Mouse (Mus musculus): Measurements from ENCODE around the gene Fam111a.

- TF ChIP-seq CTCF (IDR thresholded peaks at IDR 0.05; ENCODE audit: borderline replicate concordance, insufficient read depth, low read depth, low read length), result no peak
- no peak for TF ChIP-seq POLR2A (IDR thresholded peaks at IDR 0.05; ENCODE audit: borderline replicate concordance, insufficient read depth, low read length)
Observed at GRCm38 (mm10) chr19:12598674-12599073, 53.1 kb downstream of the Fam111a start.

Data from cerebellum, adult 2 months (tissue).